Mouse (Mus musculus): ENCODE measurements at regions not wholly inside any gene's neighbourhood (a gene's known extent, or its start where the extent isn't known, plus 50 kb on each side); places are given as distances from the start of the nearest gene placed in this dataset.
A peak's percentile ranks its signal among the peaks of the same experiment; 100 is the strongest.

GRCm38 (mm10) chr5:106064366-106064765 lies 188.0 kb downstream of the Zfp326 start:
- no peak for DNase-seq (ENCODE audit: low spot score in 2 of 2)

DNA sequence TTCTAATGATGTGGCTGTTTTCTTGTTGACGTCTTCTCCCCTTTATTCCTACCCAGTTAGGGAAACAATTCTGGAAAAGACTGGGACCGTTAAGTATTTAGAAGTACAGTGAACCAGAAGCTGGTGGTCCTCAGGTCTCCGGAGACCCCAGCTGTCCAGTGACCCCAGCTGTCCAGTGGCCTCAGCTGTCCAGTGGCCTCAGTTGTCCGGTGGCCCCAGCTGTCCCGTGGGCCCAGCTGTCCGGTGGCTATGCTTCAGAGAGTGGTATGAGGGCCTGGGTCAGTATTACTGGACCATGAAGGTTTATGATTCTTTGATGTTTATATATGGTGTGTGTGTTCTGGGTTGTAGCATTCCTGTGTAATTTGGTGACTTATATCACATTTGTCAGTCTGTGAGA lies 186.6 kb downstream of the Zfp326 start:
- no peak for DNase-seq (ENCODE audit: low spot score in 2 of 2)

GRCm38 (mm10) chr5:106056631-106057030 lies 180.3 kb downstream of the Zfp326 start:
- no peak for DNase-seq (ENCODE audit: low spot score in 2 of 2)

DNA sequence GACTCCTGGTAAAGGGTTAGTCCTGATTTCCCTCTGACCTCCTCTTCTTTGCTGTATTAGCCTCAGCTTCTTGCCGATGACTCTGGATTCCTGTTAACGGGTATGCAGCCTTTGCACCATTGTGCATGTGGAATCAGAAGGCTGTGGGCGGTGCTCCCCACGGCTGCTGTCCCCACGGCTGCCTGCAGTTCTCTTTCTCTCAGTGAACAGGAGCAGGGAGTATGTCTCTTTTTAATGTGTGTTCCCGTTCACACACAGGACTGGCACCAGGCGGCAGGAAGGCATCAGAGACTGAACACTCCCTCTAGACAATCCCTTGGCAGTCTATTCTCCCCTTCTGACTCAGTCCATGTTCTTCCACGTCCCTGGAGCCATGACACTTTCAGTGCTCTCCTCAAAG lies 178.9 kb downstream of the Zfp326 start:
- no peak for DNase-seq (ENCODE audit: low spot score in 2 of 2)

- no peak for DNase-seq (ENCODE audit: low spot score in 2 of 2)
Measured at GRCm38 (mm10) chr5:106051026-106051425, 174.7 kb downstream of the Zfp326 start.

GRCm38 (mm10) chr5:106044878-106045585 lies 168.7 kb downstream of the Zfp326 start:
- DNase-seq (ENCODE audit: low spot score in 2 of 2): no peak

DNA sequence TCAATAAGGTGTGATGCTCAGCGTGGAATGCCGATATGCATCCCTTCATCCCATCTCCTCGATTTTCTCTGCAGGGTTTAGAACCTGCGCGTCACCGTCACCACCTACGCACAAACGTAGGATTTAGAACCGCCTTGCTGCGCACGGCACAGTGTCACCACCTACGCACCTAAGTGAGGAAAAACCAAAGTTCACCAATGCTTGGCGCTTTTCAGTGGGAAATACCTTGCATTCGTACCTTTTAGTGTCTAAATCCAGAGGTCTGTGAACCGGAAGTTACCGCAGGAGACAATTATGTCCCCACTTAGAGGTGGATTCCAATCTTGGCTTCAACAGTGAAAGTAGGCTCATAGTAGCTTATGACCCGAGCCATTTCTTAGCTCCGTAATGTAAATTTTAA lies 162.0 kb downstream of the Zfp326 start:
- no peak for DNase-seq (ENCODE audit: low spot score in 2 of 2)

GRCm38 (mm10) chr5:106036176-106036575 lies 159.8 kb downstream of the Zfp326 start:
- no peak for DNase-seq (ENCODE audit: low spot score in 2 of 2)

- no peak for DNase-seq (ENCODE audit: low spot score in 2 of 2)
Measured at GRCm38 (mm10) chr5:106032956-106033355, 156.6 kb downstream of the Zfp326 start.

DNA sequence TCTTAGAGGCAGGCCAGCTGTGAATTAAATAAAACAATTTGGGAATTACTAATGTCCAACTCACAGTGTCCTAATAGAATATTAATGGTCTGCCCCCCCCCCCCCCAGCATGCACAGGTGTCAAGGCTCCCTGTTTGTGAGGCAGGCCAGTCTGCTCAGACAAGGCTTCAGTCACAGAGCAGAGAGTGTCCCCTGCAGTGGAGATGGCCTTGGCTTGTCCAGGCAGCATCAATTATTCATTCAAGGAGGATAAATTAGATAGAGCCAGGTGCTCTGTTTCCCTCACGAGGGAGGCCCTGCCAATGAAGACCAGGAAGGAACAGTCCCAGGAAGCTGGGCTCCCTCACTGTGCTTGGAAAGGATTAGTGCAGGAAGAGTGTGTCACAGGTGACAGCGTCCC lies 150.5 kb downstream of the Zfp326 start:
- DNase-seq (ENCODE audit: low spot score in 2 of 2): no peak

- DNase-seq (ENCODE audit: low spot score in 2 of 2): no peak
Measured at GRCm38 (mm10) chr5:106004292-106004917, 128.0 kb downstream of the Zfp326 start.

DNA sequence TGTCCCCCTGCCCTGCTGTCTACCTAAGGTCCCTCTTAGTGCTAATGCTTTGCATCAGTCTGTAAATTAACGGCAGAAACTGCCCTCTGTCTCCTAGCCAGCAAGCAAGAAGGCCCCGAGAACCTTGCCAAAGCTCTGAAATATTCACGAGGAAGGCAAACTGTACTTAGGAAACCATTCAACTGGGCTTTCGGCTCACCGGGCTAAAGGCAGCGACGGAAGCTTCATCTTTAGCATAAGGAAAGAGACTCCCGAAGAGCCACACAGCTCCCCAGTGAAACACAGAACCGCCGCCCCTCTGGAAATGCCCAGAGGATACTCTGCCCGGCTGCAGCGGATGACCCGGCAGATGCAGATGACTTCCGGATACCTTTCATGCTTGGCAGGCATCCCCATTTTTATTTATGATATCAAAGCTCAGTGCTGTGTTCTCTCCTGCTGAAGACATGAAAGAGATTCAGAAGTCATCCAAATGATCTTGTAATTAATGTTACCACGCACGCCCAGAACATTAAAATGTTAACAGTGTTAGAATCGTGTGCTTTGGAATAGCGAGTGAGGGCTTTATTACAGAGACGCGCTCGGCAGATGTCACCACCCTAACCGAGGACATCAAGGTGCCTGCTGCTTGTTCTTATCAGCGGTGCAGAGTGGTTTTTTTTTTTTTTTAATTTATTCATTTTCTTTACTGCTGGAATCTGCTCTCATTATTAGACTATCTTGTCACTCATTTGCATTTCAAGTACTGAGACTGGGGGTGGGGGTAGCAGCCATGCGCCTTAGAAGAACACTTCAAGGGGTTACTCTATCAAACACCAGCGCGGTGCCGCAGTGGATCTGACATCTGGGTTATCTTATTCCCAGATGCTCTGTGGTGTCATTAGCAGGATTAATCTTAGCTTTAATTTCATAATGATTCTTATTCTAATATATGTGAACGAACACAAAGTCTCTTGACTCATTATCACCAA lies 127.2 kb downstream of the Zfp326 start:
- no peak for DNase-seq (ENCODE audit: low spot score in 2 of 2)

- no peak for DNase-seq (ENCODE audit: low spot score in 2 of 2)
Measured at GRCm38 (mm10) chr5:106002330-106002729, 126.0 kb downstream of the Zfp326 start.

DNA sequence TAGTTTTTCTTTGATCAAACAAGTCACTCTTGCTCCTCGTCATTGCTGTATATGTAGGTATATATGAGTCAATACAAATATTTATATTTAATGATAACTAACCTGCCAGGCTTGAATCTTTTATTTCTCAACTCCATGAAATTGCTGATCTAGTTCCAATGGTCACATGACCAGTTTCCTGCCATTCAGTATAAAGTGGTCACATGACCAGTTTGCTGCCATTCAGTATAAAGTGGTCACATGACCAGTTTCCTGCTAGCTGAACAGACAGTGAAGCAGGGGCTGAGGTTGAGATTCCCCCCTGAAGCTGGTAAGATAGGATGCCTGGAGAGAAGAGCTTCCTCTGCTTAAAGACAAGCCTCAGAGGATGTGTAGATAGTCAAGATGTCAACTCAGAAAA lies 117.9 kb downstream of the Zfp326 start:
- no peak for DNase-seq (ENCODE audit: low spot score in 2 of 2)

GRCm38 (mm10) chr5:105993066-105993760 lies 116.8 kb downstream of the Zfp326 start:
- DNase-seq (ENCODE audit: low spot score in 2 of 2): no peak

GRCm38 (mm10) chr5:105990777-105991176 lies 114.4 kb downstream of the Zfp326 start:
- no peak for DNase-seq (ENCODE audit: low spot score in 2 of 2)

DNA sequence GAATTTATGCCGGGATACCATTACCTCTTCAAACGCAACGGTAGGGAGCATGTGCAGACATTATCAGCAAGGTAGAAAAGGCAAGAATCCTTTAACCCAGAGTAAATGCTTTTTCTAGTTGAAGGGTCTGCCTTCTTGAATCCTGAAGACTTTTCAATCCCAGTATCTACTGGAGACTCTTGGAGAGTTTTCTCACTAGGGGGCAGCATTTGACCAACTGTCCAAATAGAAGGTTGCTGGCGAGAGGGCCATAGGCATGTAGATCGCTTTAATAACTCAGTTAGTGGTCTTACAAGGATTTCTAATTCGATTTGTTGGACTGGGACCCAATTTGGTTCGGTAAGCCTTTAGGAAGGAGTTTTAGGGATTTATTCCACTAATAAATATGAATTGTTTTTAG lies 110.0 kb downstream of the Zfp326 start:
- DNase-seq (ENCODE audit: low spot score in 2 of 2): no peak

- DNase-seq (ENCODE audit: low spot score in 2 of 2): peak in 1 of 2 experiments; percentile 1
Measured at GRCm38 (mm10) chr5:105983131-105983530, 106.8 kb downstream of the Zfp326 start.

DNA sequence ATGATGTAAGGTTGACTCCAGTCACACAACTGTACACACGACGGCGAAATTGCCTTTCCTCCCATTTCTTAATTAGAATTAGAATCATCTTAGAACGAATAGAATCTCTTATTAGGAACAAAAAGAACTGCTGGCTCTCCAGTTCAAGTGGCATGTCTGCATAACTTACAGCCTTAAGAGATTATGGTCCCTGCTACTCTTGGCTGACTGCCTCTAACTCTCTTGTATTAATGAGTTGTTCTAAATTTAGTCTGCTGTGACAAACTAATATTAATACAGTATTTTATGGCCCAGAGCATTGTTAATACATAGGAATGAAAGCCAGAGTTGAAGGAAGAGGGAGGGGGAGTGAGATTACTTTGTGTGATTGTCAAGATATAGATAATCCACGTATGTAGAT lies 100.4 kb downstream of the Zfp326 start:
- DNase-seq (ENCODE audit: low spot score in 2 of 2): no peak

DNA sequence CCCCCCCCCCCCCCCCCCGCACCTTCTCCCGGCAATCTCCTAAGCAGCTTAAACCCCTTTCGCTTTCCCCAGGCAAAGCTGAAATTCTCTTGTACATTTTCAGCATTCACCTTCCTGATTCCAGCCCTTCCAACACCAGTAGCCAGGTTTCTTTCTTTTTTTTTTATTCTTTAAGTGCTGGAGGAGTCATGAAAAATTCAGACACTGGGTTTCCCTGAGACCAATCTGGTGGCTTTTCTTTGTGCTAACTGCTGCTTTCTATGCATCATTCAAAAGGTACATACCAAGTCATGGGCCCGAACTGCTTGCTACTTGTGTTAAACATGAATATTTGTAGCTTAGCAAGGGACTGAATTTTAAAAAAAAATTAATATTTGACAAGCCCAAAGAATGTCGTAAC lies 99.7 kb downstream of the Zfp326 start:
- DNase-seq (ENCODE audit: low spot score in 2 of 2): no peak

DNA sequence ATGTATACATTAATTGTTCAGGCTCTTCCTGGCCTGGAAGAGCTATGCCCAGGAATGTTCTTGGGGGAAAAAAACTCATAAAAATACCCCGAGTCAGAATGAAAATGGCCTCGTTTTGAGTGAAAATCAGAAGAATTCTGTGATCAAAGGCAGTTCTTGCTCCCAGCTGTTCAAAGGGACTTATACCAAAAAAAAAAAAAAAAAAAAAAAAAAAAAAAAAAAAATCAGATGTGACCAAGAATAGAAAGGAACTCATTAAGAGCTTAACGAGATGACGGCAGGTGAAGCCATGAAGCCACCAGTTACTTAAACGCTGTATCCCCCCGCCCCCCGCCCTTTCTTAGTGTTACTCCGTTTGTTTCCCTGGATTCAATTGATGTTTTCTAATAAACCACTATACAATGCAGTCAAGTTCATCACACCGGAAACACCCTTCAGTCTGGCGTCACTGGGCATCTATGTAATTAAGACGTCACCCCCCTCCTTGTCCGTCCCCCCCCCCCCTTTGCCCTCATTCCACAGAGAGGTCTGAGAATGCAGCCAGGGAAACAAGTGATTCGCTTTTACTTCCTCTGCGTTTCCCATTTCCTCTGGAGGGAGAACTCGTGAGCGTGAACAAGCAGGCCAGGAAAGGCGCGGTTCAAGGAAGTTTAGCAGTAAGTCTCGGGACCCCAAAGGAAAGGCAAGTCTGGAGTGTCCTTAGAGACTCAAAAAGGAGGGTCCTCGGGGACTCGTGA lies 99.1 kb downstream of the Zfp326 start:
- DNase-seq (ENCODE audit: low spot score in 2 of 2): no peak

Data from gastrocnemius, postnatal 4 days (tissue).